Mouse (Mus musculus) embryonic facial prominence, embryonic 15.5 days (tissue): ENCODE data around the gene Nt5c. TPM values are rescaled to one million over a fixed set of nuclear protein-coding genes. Genes with fewer than 3 reads are reported as not detected.
"Not testable (repeated sequence)": the region's sequence is repeated elsewhere in the genome, so short reads cannot be mapped to it uniquely, and the experiment has no call there.

ENCODE experiments used
- ATAC-seq: fragments of 200-750 bp; cut with Nextera tagmentation; 2 replicates; pipeline ENCODE4 v1.8.0; 2017; ENCODE audit warnings: low read depth, moderate TSS enrichment; ENCODE audit not compliant: insufficient number of reproducible peaks, low FRiP score, low TSS enrichment
- H3K27ac ChIP-seq: fragments of 300-500 bp; sonication (generic); replicated peaks from 2 replicates; pipeline ENCODE4 v1.5.1; 2015; ENCODE audit warnings: mild to moderate bottlenecking, inconsistent platforms
- H3K27me3 ChIP-seq: fragments of 300-500 bp; sonication (generic); 2 replicates; pipeline ENCODE4 v1.6.1; 2015; ENCODE audit warnings: inconsistent platforms
- H3K36me3 ChIP-seq: fragments of 300-500 bp; sonication (generic); 2 replicates; pipeline ENCODE4 v1.6.1; 2015; ENCODE audit warnings: mild to moderate bottlenecking, inconsistent platforms
- H3K4me1 ChIP-seq: fragments of 300-500 bp; sonication (generic); 2 replicates; pipeline ENCODE4 v1.6.1; 2015; ENCODE audit warnings: inconsistent platforms
- H3K4me2 ChIP-seq: fragments of 300-500 bp; sonication (generic); replicated peaks from 2 replicates; pipeline ENCODE4 v1.6.1; 2015; ENCODE audit warnings: mild to moderate bottlenecking, inconsistent platforms
- H3K4me3 ChIP-seq: fragments of 300-500 bp; sonication (generic); replicated peaks from 2 replicates; pipeline ENCODE4 v1.5.1; 2015; ENCODE audit warnings: mild to moderate bottlenecking, inconsistent platforms
- H3K9ac ChIP-seq: fragments of 300-500 bp; sonication (generic); 2 replicates; pipeline ENCODE4 v1.6.1; 2015; ENCODE audit warnings: inconsistent platforms
- H3K9me3 ChIP-seq: fragments of 300-500 bp; sonication (generic); replicated peaks from 2 replicates; pipeline ENCODE4 v1.6.1; 2016; ENCODE audit warnings: inconsistent platforms
- WGBS: fragments of 180-500 bp; shearing (Covaris S2); methylation state at CpG from one replicate; pipeline ENCODE4 v1.1.7; 2015; 5-methylcytosine and 5-hydroxymethylcytosine counted together
- polyA plus RNA-seq: library from polyadenylated mRNA; unstranded; fragments of >200 nt; fragmentation: Nextera tagmentation; extraction: Ambion mirVana; gene quantifications from 2 replicates; pipeline ENCODE4 v1.2.1, GENCODE M21; 2015

Gene Nt5c
- 87.5 and 88.1 TPM in 2 replicates for polyA plus RNA-seq

- no peaks in the 10 kb centered on the region for H3K9me3 ChIP-seq
- H3K4me2 ChIP-seq: peak within 1 kb of the TSS; percentile 75
- peak; percentile 86 for ATAC-seq
- H3K4me3 ChIP-seq: peak within 1 kb of the TSS; percentile 75
- peak within 1 kb of the TSS; percentile 58 for H3K9ac ChIP-seq
- H3K27ac ChIP-seq: peak within 1 kb of the TSS; percentile 91
- H3K4me1 ChIP-seq: peaks cover 16% of the 10 kb centered on the region
- H3K36me3 ChIP-seq: peaks cover 14% of the 10 kb centered on the region
- H3K27me3 ChIP-seq: no peaks in the 10 kb centered on the region
- under 1% methylated on average over 43 of the region's 43 CpGs for WGBS
Measured at GRCm38 (mm10) chr11:115491356-115492083, at the start of gene Nt5c. Nt5c (minus strand) TSS chr11:115491862.

GRCm38 (mm10) chr11:115538045-115538444, 46.4 kb upstream of the Nt5c start:
- ATAC-seq: no peak
- no peaks in the 10 kb centered on the region for H3K27me3 ChIP-seq
- peaks cover 8% of the 10 kb centered on the region for H3K36me3 ChIP-seq
- WGBS: 57% methylated on average over 2 of the region's 2 CpGs
- peaks cover 15% of the 10 kb centered on the region for H3K4me1 ChIP-seq
- no peaks in the 10 kb centered on the region for H3K9me3 ChIP-seq
- no peak overlapping the region for H3K27ac ChIP-seq
- H3K4me2 ChIP-seq: no peak overlapping the region
- no peak overlapping the region for H3K4me3 ChIP-seq
- no peak overlapping the region for H3K9ac ChIP-seq

GRCm38 (mm10) chr11:115536856-115537568, 45.4 kb upstream of the Nt5c start:
- Histone ChIP-seq H3K4me3 (peak overlapping the region; percentile 96), H3K9me3 (no peaks in the 10 kb centered on the region), H3K27me3 (no peaks in the 10 kb centered on the region), H3K27ac (peak overlapping the region; percentile 100), H3K9ac (no peak overlapping the region), H3K4me2 (peak overlapping the region; percentile 45), H3K36me3 (peaks cover 18% of the 10 kb centered on the region), H3K4me1 (peaks cover 15% of the 10 kb centered on the region)
- 85% methylated on average over 10 of the region's 10 CpGs for WGBS
- no peak for ATAC-seq

- WGBS: under 1% methylated on average over 59 of the region's 70 CpGs
- Histone ChIP-seq H3K27me3 (no peaks in the 10 kb centered on the region), H3K9ac (peak within 1 kb of the TSS; percentile 97), H3K4me2 (peak within 1 kb of the TSS; percentile 45), H3K4me1 (peaks cover 15% of the 10 kb centered on the region), H3K4me3 (peak within 1 kb of the TSS; percentile 96), H3K9me3 (no peaks in the 10 kb centered on the region), H3K36me3 (peaks cover 27% of the 10 kb centered on the region), H3K27ac (peak within 1 kb of the TSS; percentile 100)
- ATAC-seq: peak; percentile 89
Measured at GRCm38 (mm10) chr11:115536038-115536681, 44.5 kb upstream of the Nt5c start, which contains the start of gene Sumo2. Sumo2 (minus strand) TSS chr11:115536276.

GRCm38 (mm10) chr11:115535401-115536037, 43.9 kb upstream of the Nt5c start:
- peaks cover 15% of the 10 kb centered on the region for H3K4me1 ChIP-seq

GRCm38 (mm10) chr11:115534759-115535371, 43.2 kb upstream of the Nt5c start:
- Histone ChIP-seq H3K9me3 (no peaks in the 10 kb centered on the region), H3K36me3 (peaks cover 35% of the 10 kb centered on the region), H3K9ac (peak overlapping the region; percentile 97), H3K27ac (peak overlapping the region; percentile 100), H3K27me3 (no peaks in the 10 kb centered on the region), H3K4me2 (peak overlapping the region; percentile 45), H3K4me1 (peaks cover 15% of the 10 kb centered on the region), H3K4me3 (peak overlapping the region; percentile 96)
- no peak for ATAC-seq
- WGBS: 3% methylated on average over 11 of the region's 11 CpGs

More at GRCm38 (mm10) chr11:115535401-115536037, 43.9 kb upstream of the Nt5c start:
- Histone ChIP-seq H3K27ac (peak overlapping the region; percentile 100), H3K36me3 (peaks cover 28% of the 10 kb centered on the region), H3K27me3 (no peaks in the 10 kb centered on the region), H3K9me3 (no peaks in the 10 kb centered on the region), H3K9ac (peak overlapping the region; percentile 97), H3K4me2 (peak overlapping the region; percentile 45), H3K4me3 (peak overlapping the region; percentile 96)
- peak; percentile 82 for ATAC-seq
- under 1% methylated on average over 84 of the region's 84 CpGs for WGBS

- H3K4me2 ChIP-seq, ATAC-seq, H3K27ac ChIP-seq, H3K4me3 ChIP-seq, H3K9me3 ChIP-seq, H3K27me3 ChIP-seq, H3K4me1 ChIP-seq, H3K9ac ChIP-seq: not testable (repeated sequence)
- 75% methylated on average over 3 of the region's 3 CpGs for WGBS
- H3K36me3 ChIP-seq: peaks cover 77% of the 10 kb centered on the region
Measured at GRCm38 (mm10) chr11:115526446-115526845, 34.8 kb upstream of the Nt5c start.

- 69% methylated on average over 2 of the region's 2 CpGs for WGBS
- no peaks in the 10 kb centered on the region for H3K4me1 ChIP-seq
- ATAC-seq: no peak
- no peak overlapping the region for H3K4me2 ChIP-seq
- no peak overlapping the region for H3K4me3 ChIP-seq
- H3K36me3 ChIP-seq: peaks cover 51% of the 10 kb centered on the region
- no peak overlapping the region for H3K27ac ChIP-seq
- no peak overlapping the region for H3K9ac ChIP-seq
- no peaks in the 10 kb centered on the region for H3K9me3 ChIP-seq
- H3K27me3 ChIP-seq: no peaks in the 10 kb centered on the region
Measured at GRCm38 (mm10) chr11:115522703-115523102, 31.0 kb upstream of the Nt5c start.

GRCm38 (mm10) chr11:115522238-115522637, 30.6 kb upstream of the Nt5c start:
- Histone ChIP-seq H3K4me1 (no peaks in the 10 kb centered on the region), H3K4me2 (no peak overlapping the region), H3K9me3 (no peaks in the 10 kb centered on the region), H3K27me3 (no peaks in the 10 kb centered on the region), H3K36me3 (peaks cover 47% of the 10 kb centered on the region), H3K27ac (no peak overlapping the region; the same call in 1 of the 2 replicates), H3K4me3 (no peak overlapping the region), H3K9ac (no peak overlapping the region)
- ATAC-seq: no peak
- WGBS: 93% methylated on average over 2 of the region's 2 CpGs

- no peak overlapping the region for H3K4me3 ChIP-seq
- no peak overlapping the region for H3K4me2 ChIP-seq
- peaks cover 36% of the 10 kb centered on the region for H3K36me3 ChIP-seq
- H3K27me3 ChIP-seq: no peaks in the 10 kb centered on the region
- no peak for ATAC-seq
- no peaks in the 10 kb centered on the region for H3K4me1 ChIP-seq
- 75% methylated on average over 4 of the region's 4 CpGs for WGBS
- no peak overlapping the region for H3K9ac ChIP-seq
- no peak overlapping the region for H3K27ac ChIP-seq
- no peaks in the 10 kb centered on the region for H3K9me3 ChIP-seq
Measured at GRCm38 (mm10) chr11:115521080-115521479, 29.4 kb upstream of the Nt5c start.
